Mouse (Mus musculus) heart, embryonic 12.5 days (tissue): ENCODE measurements around the gene D230025D16Rik. TPM values are rescaled to one million over a fixed set of nuclear protein-coding genes. Genes with fewer than 3 reads are reported as not detected.

Experiments used
- ATAC-seq: fragments of 200-750 bp; cut with Nextera tagmentation; 2 replicates; pipeline ENCODE4 v1.8.0; 2017; ENCODE audit warnings: moderate TSS enrichment, moderate library complexity; ENCODE audit not compliant: insufficient number of reproducible peaks, low FRiP score
- H3K27ac ChIP-seq: fragments of 300-500 bp; sonication (generic); 2 replicates; pipeline ENCODE4 v1.5.1; 2016; ENCODE audit warnings: mild to moderate bottlenecking, moderate library complexity; ENCODE audit not compliant: poor library complexity, severe bottlenecking
- H3K27me3 ChIP-seq: fragments of 300-500 bp; sonication (generic); replicated peaks from 2 replicates; pipeline ENCODE4 v1.6.1; 2016; ENCODE audit warnings: mild to moderate bottlenecking, moderate library complexity
- H3K36me3 ChIP-seq: fragments of 300-500 bp; sonication (generic); 2 replicates; pipeline ENCODE4 v1.6.1; 2016; ENCODE audit warnings: mild to moderate bottlenecking, moderate library complexity
- H3K4me1 ChIP-seq: fragments of 300-500 bp; sonication (generic); replicated peaks from 2 replicates; pipeline ENCODE4 v1.6.1; 2016; ENCODE audit warnings: mild to moderate bottlenecking
- H3K4me2 ChIP-seq: fragments of 300-500 bp; sonication (generic); 2 replicates; pipeline ENCODE4 v1.6.1; 2016; ENCODE audit warnings: mild to moderate bottlenecking, moderate library complexity
- H3K4me3 ChIP-seq: fragments of 300-500 bp; sonication (generic); 2 replicates; pipeline ENCODE4 v1.5.1; 2016; ENCODE audit warnings: mild to moderate bottlenecking
- H3K9ac ChIP-seq: fragments of 300-500 bp; sonication (generic); 2 replicates; pipeline ENCODE4 v1.6.1; 2016; ENCODE audit warnings: mild to moderate bottlenecking, moderate library complexity
- H3K9me3 ChIP-seq: fragments of 300-500 bp; sonication (generic); replicated peaks from 2 replicates; pipeline ENCODE4 v1.6.1; 2016; ENCODE audit warnings: mild to moderate bottlenecking, moderate library complexity
- WGBS: fragments of 180-500 bp; shearing (Covaris S2); methylation state at CpG from one replicate; pipeline ENCODE4 v1.1.7; 2016; 5-methylcytosine and 5-hydroxymethylcytosine counted together
- polyA plus RNA-seq: library from polyadenylated mRNA; unstranded; fragments of >200 nt; fragmentation: Nextera tagmentation; extraction: Ambion mirVana; gene quantifications from 2 replicates; pipeline ENCODE4 v1.2.1, GENCODE M21; 2016

D230025D16Rik gene
- polyA plus RNA-seq, 1 experiment from 2014 or later = 18.9 TPM

- Histone ChIP-seq H3K9me3 (no peaks in the 10 kb centered on the region), H3K36me3 (peaks cover 16% of the 10 kb centered on the region), H3K4me2 (peak overlapping the region; percentile 58), H3K27me3 (peaks cover 24% of the 10 kb centered on the region), H3K9ac (peak overlapping the region; percentile 58; the same call in 1 of the 2 replicates), H3K4me1 (peaks cover 38% of the 10 kb centered on the region), H3K4me3 (peak overlapping the region; percentile 32), H3K27ac (peak overlapping the region; percentile 45)
- WGBS = 60% methylated on average over 11 of the region's 11 CpGs
- ATAC-seq = no peak
Measured at GRCm38 (mm10) chr8:105295256-105295655, 70.3 kb downstream of the D230025D16Rik start.

- Histone ChIP-seq H3K36me3 (peaks cover 24% of the 10 kb centered on the region), H3K4me1 (peaks cover 31% of the 10 kb centered on the region), H3K9ac (peak within 1 kb of the TSS; percentile 58; the same call in 1 of the 2 replicates), H3K27ac (peak within 1 kb of the TSS; percentile 48), H3K4me3 (peak within 1 kb of the TSS; percentile 87), H3K4me2 (peak within 1 kb of the TSS; percentile 84), H3K27me3 (peaks cover 18% of the 10 kb centered on the region), H3K9me3 (no peaks in the 10 kb centered on the region)
- ATAC-seq = no peak
- 36% methylated on average over 11 of the region's 11 CpGs for WGBS
Measured at GRCm38 (mm10) chr8:105295895-105296573, 71.1 kb downstream of the D230025D16Rik start, which contains the start of gene Exoc3l. Gene Exoc3l, minus strand, starts transcription at chr8:105296101.

GRCm38 (mm10) chr8:105297511-105298192 is 72.7 kb downstream of the D230025D16Rik start, which contains the start of gene E2f4:
Gene E2f4, plus strand, starts transcription at chr8:105297663.
- H3K27me3 ChIP-seq = peaks cover 14% of the 10 kb centered on the region
- H3K4me2 ChIP-seq = peak within 1 kb of the TSS; percentile 84
- peak within 1 kb of the TSS; percentile 90 for H3K9ac ChIP-seq
- H3K27ac ChIP-seq = peak within 1 kb of the TSS; percentile 59
- 0% methylated on average over 53 of the region's 58 CpGs for WGBS
- peaks cover 38% of the 10 kb centered on the region for H3K36me3 ChIP-seq
- no peaks in the 10 kb centered on the region for H3K9me3 ChIP-seq
- peak within 1 kb of the TSS; percentile 87 for H3K4me3 ChIP-seq
- ATAC-seq = peak; percentile 86
- H3K4me1 ChIP-seq = peaks cover 31% of the 10 kb centered on the region

GRCm38 (mm10) chr8:105298351-105299252 is 73.7 kb downstream of the D230025D16Rik start:
- peak overlapping the region; percentile 87 for H3K4me3 ChIP-seq
- H3K27me3 ChIP-seq = peaks cover 4% of the 10 kb centered on the region
- WGBS = 42% methylated on average over 18 of the region's 18 CpGs
- no peaks in the 10 kb centered on the region for H3K9me3 ChIP-seq
- peaks cover 47% of the 10 kb centered on the region for H3K36me3 ChIP-seq
- ATAC-seq = no peak
- H3K4me1 ChIP-seq = peaks cover 33% of the 10 kb centered on the region
- peak overlapping the region; percentile 90 for H3K9ac ChIP-seq
- H3K4me2 ChIP-seq = peak overlapping the region; percentile 84
- no peak overlapping the region for H3K27ac ChIP-seq

- Histone ChIP-seq H3K9me3 (no peaks in the 10 kb centered on the region), H3K4me2 (peak overlapping the region; percentile 22), H3K36me3 (peaks cover 60% of the 10 kb centered on the region), H3K27me3 (no peaks in the 10 kb centered on the region), H3K4me1 (peaks cover 43% of the 10 kb centered on the region), H3K9ac (no peak overlapping the region), H3K4me3 (no peak overlapping the region), H3K27ac (no peak overlapping the region)
- 76% methylated on average over 8 of the region's 8 CpGs for WGBS
- 0 out of 2 replicates have a peak, but pooled peaks have one; percentile 58 for ATAC-seq
Measured at GRCm38 (mm10) chr8:105299962-105300361, 75.0 kb downstream of the D230025D16Rik start.

Other genes with a start within 250 kb of the D230025D16Rik start
- not detected in 2 replicates for gene Ces2h, start 224.3 kb upstream of the D230025D16Rik start, polyA plus RNA-seq
- not detected in 2 replicates for gene Ces3a, start 176.5 kb upstream of the D230025D16Rik start, polyA plus RNA-seq
- gene Ces3b, start 141.4 kb upstream of the D230025D16Rik start, polyA plus RNA-seq = not detected in 2 replicates
- not detected in 2 replicates for gene Ces4a, start 93.3 kb upstream of the D230025D16Rik start, polyA plus RNA-seq
- gene Cbfb, start 54.5 kb upstream of the D230025D16Rik start, polyA plus RNA-seq = 65.3 and 67.9 TPM in 2 replicates
- 10.2 and 10.8 TPM in 2 replicates for gene B3gnt9, start 30.0 kb downstream of the D230025D16Rik start, polyA plus RNA-seq
- 16.0 and 16.6 TPM in 2 replicates for gene Tradd, start 39.5 kb downstream of the D230025D16Rik start, polyA plus RNA-seq
- 2.2 and 2.6 TPM in 2 replicates for gene Fbxl8, start 39.5 kb downstream of the D230025D16Rik start, polyA plus RNA-seq
- not detected in 2 replicates for gene Hsf4, start 44.7 kb downstream of the D230025D16Rik start, polyA plus RNA-seq
- 1.8 and 2.1 TPM in 2 replicates for gene Nol3, start 51.0 kb downstream of the D230025D16Rik start, polyA plus RNA-seq
- 7.9 and 8.1 TPM in 2 replicates for gene 4931428F04Rik, start 64.7 kb downstream of the D230025D16Rik start, polyA plus RNA-seq
- gene Exoc3l, start 71.0 kb downstream of the D230025D16Rik start, polyA plus RNA-seq = 16.1 and 19.5 TPM in 2 replicates
- gene E2f4, start 72.5 kb downstream of the D230025D16Rik start, polyA plus RNA-seq = 60.8 and 64.1 TPM in 2 replicates
- 2.8 and 3.3 TPM in 2 replicates for gene Elmo3, start 80.5 kb downstream of the D230025D16Rik start, polyA plus RNA-seq
- gene Lrrc29, start 101.1 kb downstream of the D230025D16Rik start, polyA plus RNA-seq = 1.3 TPM in 2 replicates
- 73.5 and 80.7 TPM in 2 replicates for gene Tmem208, start 101.2 kb downstream of the D230025D16Rik start, polyA plus RNA-seq
- 1.6 and 2.0 TPM in 2 replicates for gene Fhod1, start 122.8 kb downstream of the D230025D16Rik start, polyA plus RNA-seq
- gene Slc9a5, start 123.7 kb downstream of the D230025D16Rik start, polyA plus RNA-seq = 1.6 and 2.0 TPM in 2 replicates
- 0.23 TPM in 1 of 2 replicates, not detected in the other for gene Plekhg4, start 148.1 kb downstream of the D230025D16Rik start, polyA plus RNA-seq
- not detected in 2 replicates for gene Kctd19, start 188.4 kb downstream of the D230025D16Rik start, polyA plus RNA-seq
- gene Lrrc36, start 188.4 kb downstream of the D230025D16Rik start, polyA plus RNA-seq = 0.13 TPM in 1 of 2 replicates, not detected in the other
- 13.8 and 14.4 TPM in 2 replicates for gene Tppp3, start 246.4 kb downstream of the D230025D16Rik start, polyA plus RNA-seq